Mouse (Mus musculus) urinary bladder, postnatal 25 days (tissue): Measurements from ENCODE around the gene Abcb8.

Experiments used
- DNase-seq: peaks from one replicate; pipeline ENCODE4 v3.0.0; 2022; ENCODE audit warnings: low spot score

Abcb8 gene

DNA sequence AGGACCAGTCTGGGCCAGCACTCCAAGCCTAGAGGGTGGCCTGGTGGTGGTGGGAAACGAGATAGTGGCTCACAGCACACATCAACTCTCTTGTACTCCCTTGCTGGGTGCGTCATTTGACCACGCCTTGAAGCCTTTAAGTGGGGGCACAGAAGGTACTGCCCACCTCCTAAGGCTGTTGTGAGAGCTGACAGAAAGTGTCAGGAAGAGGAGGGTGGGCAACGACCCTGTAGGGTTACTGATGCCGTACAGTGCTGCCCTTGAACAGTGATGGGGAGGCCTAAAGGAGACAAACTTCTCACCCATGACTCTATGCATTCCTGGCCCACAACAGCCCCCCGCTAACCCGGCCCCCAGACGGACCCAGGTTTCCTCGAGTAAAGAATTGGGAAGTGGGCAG lies 27.0 kb upstream of the Abcb8 start:
- no peak for DNase-seq

DNA sequence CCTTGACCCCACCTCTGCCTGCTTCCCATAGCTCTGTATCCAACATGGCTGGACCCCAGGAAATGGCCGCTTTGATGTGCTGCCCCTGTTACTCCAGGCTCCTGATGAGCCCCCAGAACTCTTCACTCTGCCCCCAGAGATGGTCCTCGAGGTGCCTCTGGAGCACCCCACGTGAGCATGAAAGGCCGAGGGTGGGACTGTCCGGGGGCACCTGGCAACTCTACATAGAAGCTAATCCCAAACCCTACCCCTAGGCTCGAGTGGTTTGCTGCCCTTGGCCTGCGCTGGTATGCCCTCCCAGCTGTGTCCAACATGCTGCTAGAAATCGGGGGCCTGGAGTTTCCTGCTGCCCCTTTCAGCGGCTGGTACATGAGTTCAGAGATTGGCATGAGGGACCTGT lies 23.7 kb upstream of the Abcb8 start:
- no peak for DNase-seq

DNA sequence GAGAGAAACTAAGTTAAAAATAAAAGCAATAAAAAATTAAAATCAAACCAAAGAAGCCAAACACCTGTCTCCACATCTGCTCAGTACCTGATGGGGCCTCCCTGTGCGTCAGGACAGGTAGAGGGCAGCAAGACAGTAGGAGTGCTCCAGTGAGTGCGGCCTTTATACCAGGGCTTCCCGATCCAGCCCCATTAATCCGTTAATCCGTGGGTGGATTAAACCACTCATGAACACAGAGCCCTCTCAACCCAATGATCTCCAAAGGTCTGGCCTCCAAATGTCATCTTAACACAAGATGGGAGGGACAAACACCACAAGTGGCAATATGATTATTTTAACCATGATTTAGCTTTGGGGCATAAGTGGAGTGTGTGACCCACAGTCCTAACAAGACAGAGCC lies 19.7 kb upstream of the Abcb8 start:
- DNase-seq: no peak

DNA sequence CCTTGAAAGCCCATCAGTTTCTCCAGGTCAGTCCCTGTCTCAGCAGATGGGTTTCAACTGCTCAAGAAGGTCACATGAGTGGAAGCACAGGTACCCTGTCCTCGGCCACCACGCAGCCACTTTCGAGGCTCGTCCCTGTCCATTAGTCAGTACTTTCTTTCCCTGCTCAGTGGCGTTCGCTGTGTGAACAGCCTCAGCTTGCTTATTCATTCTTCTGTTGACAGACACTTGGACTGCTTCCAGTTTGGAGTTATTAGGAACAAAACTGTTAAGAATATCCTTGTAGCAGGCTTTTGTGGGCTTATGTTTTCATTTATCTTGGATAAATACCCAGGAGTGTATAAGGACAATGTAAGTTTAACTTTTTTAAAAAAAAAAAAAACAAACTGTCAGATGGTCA lies 19.2 kb upstream of the Abcb8 start:
- DNase-seq: no peak

DNA sequence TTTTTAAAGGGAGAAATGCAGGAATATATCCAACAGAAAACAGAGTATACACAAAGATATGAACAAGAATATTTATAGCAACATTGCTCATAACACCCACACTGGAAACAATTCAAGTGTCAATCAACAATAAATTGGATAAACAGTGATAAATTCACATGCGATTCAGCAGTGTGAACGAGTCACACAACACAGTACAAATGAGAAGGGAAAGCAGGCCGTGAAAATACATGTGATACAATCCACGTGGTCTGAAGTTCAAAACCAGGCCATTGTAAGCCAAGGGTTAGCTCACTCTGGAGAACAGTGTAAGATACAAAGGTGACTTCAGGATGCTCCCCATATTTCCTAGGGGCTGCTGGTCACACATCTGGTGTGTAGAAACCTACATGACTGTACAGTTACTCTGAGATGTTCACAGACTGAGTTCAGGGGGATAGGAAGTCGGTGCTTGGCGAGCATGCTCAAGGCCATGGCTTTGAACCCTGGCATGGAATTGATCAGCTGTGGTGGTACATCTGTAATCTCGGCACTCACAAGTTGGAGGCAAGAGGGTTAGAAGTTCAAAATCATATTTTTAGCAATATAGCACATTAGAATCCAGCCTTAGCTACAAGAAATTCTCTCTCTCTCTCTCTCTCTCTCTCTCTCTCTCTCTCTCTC lies 18.7 kb upstream of the Abcb8 start:
- no peak for DNase-seq

DNA sequence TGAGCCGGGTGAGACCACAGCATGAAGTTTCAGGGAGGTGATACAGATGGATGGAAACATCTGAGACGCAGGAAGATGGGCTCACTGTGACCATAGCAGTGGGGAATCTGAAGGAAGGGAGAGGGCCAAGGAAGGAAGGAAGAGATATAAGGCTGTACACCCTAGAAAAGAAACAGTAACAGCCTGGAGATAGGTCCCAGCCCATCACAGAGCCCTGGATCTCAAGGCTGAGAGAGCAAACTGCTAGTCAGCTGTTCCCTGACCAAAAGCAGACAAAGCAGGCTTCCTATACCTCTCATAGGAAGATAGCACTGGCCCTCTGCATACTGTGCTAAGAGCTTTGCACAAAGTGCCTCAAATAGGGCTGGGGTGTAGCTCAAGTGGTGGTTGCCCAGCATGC lies 14.8 kb upstream of the Abcb8 start:
- no peak for DNase-seq

DNA sequence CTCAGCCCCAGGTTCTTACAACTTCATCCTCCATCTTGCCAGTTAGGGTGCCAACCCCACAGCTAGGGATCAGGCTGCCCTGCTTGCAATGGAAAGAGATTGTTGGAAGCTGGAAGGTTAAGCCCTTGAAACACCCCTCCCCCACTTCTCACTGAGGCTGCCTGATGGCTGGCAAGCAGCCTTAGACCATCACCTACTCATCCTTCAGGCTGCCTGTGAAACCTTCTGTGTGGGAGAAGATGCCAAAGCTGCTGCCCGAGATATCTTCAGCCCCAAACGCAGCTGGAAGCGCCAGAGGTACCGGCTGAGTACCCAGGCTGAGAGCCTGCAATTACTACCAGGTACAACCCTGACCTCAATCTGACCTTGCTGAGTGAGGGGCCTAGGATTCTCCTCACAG lies 14.0 kb upstream of the Abcb8 start:
- DNase-seq: no peak

DNA sequence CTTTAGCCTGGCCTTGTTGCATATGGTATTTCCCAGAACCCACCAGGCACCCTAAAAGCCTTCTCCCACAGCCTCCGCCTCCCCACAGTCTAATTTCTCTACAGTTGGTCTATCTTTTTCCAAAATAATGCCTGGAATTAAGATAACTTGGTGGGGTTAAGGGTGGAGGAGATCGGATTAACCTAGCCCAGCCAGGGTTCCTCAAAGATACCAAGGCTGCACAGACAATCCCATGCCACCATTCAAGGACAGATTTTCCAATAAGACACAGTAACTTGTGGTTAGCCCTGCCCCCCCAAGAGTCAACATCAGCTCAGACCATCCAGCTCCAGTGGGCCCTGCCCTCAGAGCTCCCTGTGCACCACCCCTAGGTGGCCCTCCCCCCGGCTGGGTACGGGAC lies 13.0 kb upstream of the Abcb8 start:
- DNase-seq: no peak

DNA sequence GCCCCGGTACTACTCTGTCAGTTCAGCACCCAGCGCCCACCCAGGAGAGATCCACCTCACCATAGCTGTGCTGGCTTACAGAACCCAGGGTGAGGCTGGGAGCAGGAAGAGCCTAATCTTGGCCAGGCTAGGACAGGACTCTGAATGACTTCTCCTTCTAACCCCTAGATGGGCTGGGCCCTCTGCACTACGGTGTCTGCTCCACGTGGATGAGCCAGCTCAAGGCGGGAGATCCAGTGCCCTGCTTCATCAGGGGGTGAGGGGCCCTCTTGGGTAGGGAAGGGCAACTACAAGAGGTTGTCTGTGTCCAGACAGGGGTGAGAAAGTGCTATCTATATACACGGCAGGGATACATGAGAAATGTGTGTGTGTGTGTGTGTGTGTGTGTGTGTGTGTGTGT lies 12.0 kb upstream of the Abcb8 start:
- no peak for DNase-seq

DNA sequence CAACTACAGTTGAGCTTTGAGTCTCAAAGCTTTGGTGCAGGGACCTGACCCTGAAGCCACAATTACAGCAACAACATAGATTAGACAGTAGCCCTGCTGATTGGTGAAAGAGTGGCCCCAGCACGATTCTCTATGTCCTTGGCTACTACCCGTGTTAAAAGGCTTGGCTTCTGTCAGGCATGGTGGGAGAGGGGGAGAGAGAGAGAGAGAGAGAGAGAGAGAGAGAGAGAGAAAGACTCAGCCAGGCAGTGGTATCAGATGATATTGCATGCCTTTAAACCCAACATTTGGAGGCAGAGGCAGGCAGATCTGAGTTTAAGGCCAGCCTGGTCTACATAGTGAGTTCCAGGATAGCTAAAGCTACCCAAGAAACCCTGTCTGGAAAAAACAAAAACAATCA lies 11.5 kb upstream of the Abcb8 start:
- no peak for DNase-seq

DNA sequence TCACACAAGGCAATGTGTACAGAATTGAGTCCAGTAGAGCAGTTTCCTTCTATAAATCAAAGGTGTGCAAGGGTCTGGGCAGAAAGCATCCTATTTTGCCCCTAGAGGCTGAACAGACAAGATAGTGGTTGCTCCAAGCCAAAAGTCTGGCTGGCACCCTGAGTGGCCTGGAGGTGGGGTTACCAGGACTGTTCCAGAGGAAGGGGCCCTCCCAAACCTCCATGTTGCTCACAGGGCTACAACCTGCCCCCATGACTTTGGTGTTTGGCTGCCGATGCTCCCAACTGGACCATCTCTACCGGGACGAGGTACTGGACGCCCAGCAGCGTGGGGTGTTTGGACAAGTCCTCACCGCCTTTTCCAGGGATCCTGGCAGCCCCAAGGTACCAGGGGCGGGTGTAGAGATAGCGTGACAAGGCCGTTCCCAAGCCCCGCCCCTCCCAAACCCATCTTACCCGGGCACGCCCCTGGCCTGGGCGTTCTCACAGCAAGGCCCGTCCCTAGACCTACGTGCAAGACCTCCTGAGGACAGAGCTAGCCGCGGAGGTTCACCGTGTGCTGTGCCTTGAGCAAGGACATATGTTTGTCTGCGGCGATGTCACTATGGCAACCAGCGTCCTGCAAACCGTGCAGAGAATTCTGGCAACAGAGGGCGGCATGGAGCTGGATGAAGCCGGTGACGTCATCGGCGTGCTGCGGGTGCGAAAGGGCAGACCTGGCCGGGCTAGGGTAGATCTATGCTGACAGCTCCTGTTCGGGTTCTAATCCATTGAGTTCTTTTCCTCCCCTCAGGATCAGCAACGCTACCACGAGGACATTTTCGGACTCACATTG lies 10.2 kb upstream of the Abcb8 start:
- peak; percentile 82 for DNase-seq

DNA sequence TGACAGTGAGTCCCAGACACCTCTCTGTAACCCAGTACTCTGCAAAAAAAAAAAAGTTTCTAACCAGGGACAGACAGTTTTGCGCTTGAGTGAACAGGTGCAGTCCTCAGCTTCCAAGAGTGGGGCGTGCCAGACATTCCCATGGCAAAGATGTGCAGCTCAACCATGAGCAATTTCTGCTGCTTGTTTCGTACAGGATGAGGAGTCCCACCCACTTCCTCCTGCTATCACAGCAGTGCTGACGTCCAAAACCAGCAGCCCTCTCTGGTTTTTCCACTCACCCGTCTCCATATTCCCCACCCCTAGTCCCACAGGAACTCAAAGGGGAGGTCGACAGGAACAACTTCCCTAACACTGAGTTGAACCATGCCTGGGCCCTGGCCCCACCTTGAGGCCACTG lies 9.1 kb upstream of the Abcb8 start:
- no peak for DNase-seq

DNA sequence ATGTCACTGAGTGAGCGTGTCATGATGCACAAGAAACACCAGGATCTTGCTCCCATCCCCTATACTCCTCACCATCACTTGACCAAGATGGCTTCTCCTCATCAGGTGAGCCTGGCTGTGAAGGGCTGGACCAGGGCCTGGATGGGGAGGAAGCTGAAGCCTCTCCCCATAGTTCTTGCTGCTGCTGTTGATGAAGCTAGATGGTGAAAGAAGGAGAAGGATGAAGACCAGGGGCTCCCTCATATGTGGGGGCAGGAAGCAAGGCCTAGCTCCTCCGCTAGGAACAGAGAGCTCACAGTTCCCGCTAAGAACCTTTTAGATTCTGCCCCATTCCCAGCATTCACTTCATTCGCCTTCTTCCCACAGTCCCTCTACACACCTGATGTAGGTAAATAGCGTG lies 8.1 kb upstream of the Abcb8 start:
- no peak for DNase-seq

DNA sequence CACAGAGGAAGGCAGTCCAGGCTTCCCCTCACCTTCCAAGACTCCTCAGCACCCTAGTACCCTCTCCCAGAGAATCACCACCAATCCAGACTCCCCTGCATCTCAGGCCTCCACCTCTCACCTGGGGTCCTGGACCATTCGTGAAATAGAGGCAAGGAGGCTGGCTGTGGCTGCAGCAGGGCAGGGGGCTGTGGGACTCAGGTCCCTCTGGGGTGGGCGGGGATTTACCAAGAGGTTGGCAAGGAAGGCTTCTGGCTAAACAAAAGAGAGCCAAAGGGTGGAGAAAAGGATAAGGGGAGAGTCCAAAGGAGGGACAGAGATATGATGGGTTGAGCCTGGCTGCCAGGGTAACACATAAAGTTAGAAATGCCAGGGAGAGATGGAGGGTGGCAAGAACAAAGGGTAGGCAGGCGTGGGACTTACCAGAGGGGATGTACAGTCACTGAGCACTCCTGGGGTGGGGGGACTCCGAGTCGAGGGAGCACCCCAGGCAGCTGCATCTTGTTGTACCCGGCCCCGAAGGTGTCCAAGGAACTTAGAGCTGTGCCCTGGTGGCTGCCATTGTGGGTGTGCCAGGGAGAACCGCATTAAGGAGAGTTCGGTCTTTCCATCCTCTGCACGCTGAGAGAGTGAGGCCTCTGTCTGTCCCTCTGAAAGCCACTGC lies 7.4 kb upstream of the Abcb8 start:
- no peak for DNase-seq

DNA sequence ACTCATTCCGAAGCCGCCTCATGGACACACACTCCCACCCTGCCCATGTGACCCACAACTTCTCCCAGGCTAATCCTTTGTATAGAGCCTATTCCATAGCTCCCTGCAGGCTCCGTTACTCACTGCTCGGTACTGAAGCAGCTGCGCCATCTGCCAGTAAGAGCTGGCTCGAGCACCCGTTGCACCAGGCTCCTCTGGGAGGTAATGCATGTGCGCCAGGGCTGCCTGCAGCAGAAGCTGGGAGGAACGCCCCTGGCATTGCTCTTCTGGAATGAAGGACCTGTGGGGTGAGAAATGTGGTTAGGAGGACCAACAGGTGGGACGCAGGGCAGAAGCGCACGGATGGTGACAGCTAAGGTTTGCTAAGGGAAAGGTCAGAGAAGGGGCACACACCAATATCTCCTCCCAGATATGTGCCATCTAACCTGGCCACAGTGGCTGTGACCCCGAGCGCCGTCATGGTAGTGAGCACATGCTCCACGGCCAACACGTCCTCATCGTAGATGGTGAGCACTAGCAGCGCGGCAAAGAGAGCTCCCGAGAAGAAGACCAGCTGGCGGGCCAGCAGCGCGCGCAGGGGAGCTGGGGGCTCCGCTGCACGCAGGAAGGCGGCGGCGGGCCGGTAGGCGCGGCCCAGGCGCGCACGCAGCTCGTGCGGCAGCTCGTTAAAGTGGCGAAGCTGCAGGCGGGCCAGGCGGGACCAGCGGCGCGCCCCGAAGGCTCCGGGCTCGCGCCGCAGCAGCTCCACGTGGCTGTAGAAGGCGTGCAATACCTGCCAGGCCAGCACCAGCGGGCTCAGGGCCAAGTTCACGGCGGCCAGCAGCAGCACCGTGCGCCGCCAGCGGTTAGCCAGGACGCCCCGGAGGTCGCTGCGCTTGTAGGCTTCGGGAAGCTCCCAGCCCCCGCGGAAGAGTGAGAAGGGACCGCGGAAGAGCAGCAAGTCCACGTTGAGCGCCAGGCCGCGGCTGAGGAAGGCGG lies 5.9 kb upstream of the Abcb8 start:
- peak; percentile 52 for DNase-seq

DNA sequence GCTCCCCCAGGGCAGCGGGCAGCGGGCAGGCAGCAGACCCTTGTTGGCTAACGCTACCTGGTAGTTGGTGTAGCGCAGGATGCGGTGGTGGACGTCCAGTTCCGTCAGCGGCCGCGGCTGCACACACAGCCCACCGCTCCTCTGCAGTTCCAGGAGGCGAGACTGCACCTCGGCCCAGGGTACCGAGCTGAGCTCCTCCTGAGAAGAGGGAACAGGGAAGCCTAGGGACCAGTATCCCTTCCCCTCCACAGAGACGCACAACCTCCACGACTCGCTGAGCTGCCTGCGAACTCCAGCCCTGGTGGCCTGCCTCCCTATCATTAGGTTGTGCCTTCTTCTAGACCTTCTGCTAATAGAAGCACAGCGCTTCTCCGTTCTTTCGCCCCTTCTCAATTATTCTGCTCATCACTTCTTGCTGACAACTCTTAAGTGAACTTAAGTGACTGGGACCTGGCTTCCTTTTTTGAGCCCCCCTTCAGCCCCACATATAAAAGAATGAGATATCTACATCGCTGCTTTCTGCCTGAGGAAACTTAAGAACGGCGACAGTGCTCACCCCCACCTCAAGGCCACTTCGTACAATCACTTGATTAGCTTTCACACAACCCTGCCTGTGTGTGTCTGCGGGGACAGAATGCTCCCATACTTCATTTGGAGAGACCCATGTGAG lies 5.1 kb upstream of the Abcb8 start:
- DNase-seq: no peak

DNA sequence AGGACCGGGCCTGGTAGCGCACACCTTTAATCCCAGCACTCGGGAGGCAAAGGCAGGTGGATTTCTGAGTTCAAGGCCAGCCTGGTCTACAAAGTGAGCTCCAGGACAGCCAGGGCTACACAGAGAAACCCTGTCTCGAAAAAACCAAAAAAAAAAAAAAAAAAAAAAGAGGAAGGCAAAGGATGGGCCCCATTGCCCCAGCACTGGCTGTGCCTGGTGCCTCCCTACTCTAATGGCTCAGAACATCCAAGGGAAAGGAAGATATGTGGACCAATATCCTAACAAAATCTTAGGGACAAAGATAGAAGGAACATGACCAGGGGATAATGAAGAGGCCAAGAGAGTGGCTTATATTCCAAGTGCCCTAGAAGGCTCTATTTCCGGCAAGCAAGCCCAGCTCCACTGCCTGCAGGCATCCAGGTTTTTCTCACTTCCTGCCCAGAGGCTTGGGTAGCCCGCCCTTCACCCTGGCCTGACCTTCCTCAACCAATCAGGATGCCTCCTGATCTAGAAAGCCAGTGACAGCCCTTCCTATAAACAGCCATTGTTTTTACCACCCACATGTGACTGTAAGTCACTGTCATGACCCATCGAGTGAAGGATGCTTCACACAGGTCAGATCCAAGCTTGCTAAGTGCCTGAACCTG lies 4.3 kb upstream of the Abcb8 start:
- DNase-seq: no peak

DNA sequence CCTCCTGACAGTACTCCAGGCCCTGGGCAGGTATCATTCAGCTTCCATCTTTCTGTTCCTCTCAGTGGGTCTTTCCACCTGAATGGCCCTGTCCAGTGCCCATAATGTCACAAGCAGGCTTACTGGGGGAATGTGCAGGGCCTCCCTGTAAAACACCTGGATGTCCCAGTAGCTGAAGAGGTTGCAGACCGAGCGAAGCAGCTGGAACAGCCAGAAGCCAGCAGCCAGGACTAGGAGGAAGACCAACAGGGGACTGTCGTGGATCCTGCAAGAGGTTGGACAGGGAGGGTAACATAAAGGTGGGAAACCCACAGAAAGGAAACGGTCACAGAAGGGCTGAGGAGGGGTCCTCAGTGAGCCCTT lies 3.8 kb upstream of the Abcb8 start:
- DNase-seq: no peak

DNA sequence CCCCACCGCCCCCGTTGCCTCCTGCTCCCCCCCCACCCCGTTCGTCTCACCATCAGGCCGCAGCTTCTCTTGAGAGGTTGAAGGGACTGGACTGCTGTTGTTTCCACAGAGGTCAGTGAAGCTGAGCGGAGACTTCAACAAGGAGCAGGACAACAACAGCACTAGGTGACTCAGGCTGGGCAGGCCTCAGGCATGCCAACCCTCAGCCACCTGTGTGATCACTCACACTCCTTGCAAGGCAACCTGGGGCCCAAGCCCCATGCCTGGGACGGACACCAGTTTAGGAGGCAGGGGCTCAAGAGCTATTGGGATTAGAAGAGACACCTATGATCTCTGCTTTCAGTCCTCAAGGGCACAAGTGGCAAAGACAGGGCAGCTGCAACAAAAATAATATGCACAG lies 1.6 kb upstream of the Abcb8 start, which contains the start of gene Atg9b:
Atg9b (minus strand) TSS at position 280 of the 400 bp plus-strand sequence.
- no peak for DNase-seq

DNA sequence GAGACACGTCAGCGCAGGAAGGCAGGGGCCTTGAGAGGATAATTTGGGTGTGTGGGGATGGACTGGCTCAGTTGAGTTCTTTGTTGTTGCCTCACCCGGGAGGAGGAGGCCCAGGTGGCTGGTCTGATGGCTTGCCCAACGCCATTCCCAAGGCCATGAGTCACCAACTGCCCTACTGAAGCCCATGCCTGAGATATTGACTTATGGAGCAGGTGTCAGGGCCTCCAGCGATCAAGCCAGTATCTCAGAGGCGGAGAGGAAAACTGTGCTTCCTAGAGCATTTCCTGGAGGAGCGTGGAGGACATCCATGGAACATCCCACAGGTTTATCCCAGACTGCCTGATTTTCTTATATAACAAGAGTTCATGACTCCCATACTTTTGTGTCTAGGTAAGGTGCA lies 739 bp upstream of the Abcb8 start:
- no peak for DNase-seq
